Mouse (Mus musculus) heart, embryonic 10.5 days (tissue): ENCODE results near the gene Wwc1. TPM values are rescaled to one million over a fixed set of nuclear protein-coding genes. Genes with fewer than 3 reads are reported as not detected.
A peak's percentile ranks its signal among the peaks of the same experiment; 100 is the strongest.
"Not testable (repeated sequence)": the region's sequence is repeated elsewhere in the genome, so short reads cannot be mapped to it uniquely, and the experiment has no call there.

ENCODE experiments used
- DNase-seq: peaks from one replicate; pipeline ENCODE4 v3.0.0-alpha.2; 2017; ENCODE audit warnings: low spot score
- H3K27ac ChIP-seq: fragments of 300-500 bp; sonication (generic); 2 replicates; pipeline ENCODE4 v1.5.1; 2016; ENCODE audit warnings: mild to moderate bottlenecking
- H3K27me3 ChIP-seq: fragments of 300-500 bp; sonication (generic); 2 replicates; pipeline ENCODE4 v1.6.1; 2016; ENCODE audit warnings: mild to moderate bottlenecking; ENCODE audit not compliant: poor library complexity, insufficient read depth, severe bottlenecking
- H3K36me3 ChIP-seq: fragments of 300-500 bp; sonication (generic); 2 replicates; pipeline ENCODE4 v1.6.1; 2016; ENCODE audit warnings: mild to moderate bottlenecking, moderate library complexity
- H3K4me1 ChIP-seq: fragments of 300-500 bp; sonication (generic); 2 replicates; pipeline ENCODE4 v1.6.1; 2016; ENCODE audit warnings: mild to moderate bottlenecking
- H3K4me3 ChIP-seq: fragments of 300-500 bp; sonication (generic); 2 replicates; pipeline ENCODE4 v1.5.1; 2016; ENCODE audit warnings: mild to moderate bottlenecking, moderate library complexity
- H3K9me3 ChIP-seq: fragments of 300-500 bp; sonication (generic); 2 replicates; pipeline ENCODE4 v1.6.1; 2016; ENCODE audit warnings: mild to moderate bottlenecking, moderate library complexity
- WGBS: fragments of 180-500 bp; shearing (Covaris S2); methylation state at CpG from one replicate; pipeline ENCODE4 v1.1.7; 2016; 5-methylcytosine and 5-hydroxymethylcytosine counted together
- polyA plus RNA-seq: library from polyadenylated mRNA; unstranded; fragments of >200 nt; fragmentation: Nextera tagmentation; extraction: Ambion mirVana; gene quantifications from 2 replicates; pipeline ENCODE4 v1.2.1, GENCODE M21; 2016

Wwc1 gene
- polyA plus RNA-seq, 1 experiment from 2014 or later = 3.9 TPM

GRCm38 (mm10) chr11:35832139-35832538, 148.2 kb downstream of the Wwc1 start:
- no peaks in the 10 kb centered on the region for H3K27me3 ChIP-seq
- peaks cover 18% of the 10 kb centered on the region for H3K4me1 ChIP-seq
- peaks cover 51% of the 10 kb centered on the region for H3K36me3 ChIP-seq
- H3K9me3 ChIP-seq = no peaks in the 10 kb centered on the region
- no peak overlapping the region for H3K4me3 ChIP-seq
- WGBS = 43% methylated on average over 4 of the region's 4 CpGs
- H3K27ac ChIP-seq = no peak overlapping the region
- DNase-seq = peak; percentile 74

- no peaks in the 10 kb centered on the region for H3K27me3 ChIP-seq
- H3K36me3 ChIP-seq = peaks cover 92% of the 10 kb centered on the region
- 93% methylated on average over 6 of the region's 6 CpGs for WGBS
- no peak overlapping the region for H3K4me3 ChIP-seq
- H3K27ac ChIP-seq = no peak overlapping the region
- DNase-seq = no peak
- no peaks in the 10 kb centered on the region for H3K9me3 ChIP-seq
- H3K4me1 ChIP-seq = peaks cover 8% of the 10 kb centered on the region; the same call in 1 of the 2 replicates
Observed at GRCm38 (mm10) chr11:35827714-35828113, 152.6 kb downstream of the Wwc1 start.

DNA sequence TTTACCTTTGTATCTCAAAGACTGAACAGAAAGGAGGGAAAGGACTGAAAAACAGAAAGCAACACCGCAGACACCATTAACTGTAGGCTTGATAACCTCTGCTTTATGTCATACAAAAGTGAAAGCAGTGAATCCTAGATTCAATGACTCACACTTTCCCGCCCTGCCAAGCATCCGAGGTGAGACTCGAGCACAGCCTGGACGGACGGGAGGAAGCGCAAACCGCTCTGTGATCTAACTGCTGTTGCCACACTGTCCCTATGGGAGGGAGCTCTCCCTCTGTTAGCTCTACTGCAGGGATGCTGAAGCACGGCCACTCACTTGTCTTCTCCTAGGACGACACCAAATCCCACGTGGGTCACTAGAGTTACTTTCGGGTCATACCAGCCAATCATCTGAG, 164.0 kb downstream of the Wwc1 start:
- H3K36me3 ChIP-seq = peaks cover 97% of the 10 kb centered on the region
- H3K4me1 ChIP-seq = no peaks in the 10 kb centered on the region
- H3K27ac ChIP-seq = no peak overlapping the region
- H3K9me3 ChIP-seq = no peaks in the 10 kb centered on the region
- DNase-seq = no peak
- no peak overlapping the region for H3K4me3 ChIP-seq
- WGBS = 86% methylated on average over 12 of the region's 12 CpGs
- no peaks in the 10 kb centered on the region for H3K27me3 ChIP-seq

DNA sequence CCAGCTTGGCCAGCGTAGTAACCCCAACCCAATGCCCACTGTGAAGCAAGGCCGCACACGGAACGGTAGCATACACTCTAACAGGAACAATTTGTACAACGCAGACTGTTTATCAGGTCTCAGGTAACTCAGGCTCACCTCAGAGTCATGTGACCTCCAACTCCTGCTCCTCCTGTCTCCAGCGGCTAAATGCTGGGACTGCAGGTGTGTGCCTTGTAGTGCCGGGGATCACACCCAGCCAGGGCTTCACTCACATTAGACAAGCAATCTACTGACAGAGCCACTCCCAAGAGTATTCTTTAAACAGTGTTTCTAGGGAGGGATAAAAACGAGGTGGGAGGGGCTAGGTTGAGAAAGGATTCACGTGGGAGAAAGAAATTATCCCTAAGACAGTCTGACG, 168.9 kb downstream of the Wwc1 start:
- H3K27me3 ChIP-seq = no peaks in the 10 kb centered on the region
- H3K4me1 ChIP-seq = no peaks in the 10 kb centered on the region
- peak; percentile 45 for DNase-seq
- no peaks in the 10 kb centered on the region for H3K9me3 ChIP-seq
- H3K4me3 ChIP-seq = no peak overlapping the region
- H3K36me3 ChIP-seq = peaks cover 96% of the 10 kb centered on the region
- no peak overlapping the region for H3K27ac ChIP-seq
- WGBS = 87% methylated on average over 10 of the region's 10 CpGs

GRCm38 (mm10) chr11:35801332-35801731, 179.0 kb downstream of the Wwc1 start:
- Histone ChIP-seq H3K27ac (no peak overlapping the region), H3K4me1 (peaks cover 14% of the 10 kb centered on the region), H3K27me3 (peaks cover 36% of the 10 kb centered on the region), H3K9me3 (no peaks in the 10 kb centered on the region), H3K36me3 (peaks cover under 1% of the 10 kb centered on the region; the same call in 1 of the 2 replicates), H3K4me3 (no peak overlapping the region)
- 73% methylated on average over 5 of the region's 5 CpGs for WGBS
- DNase-seq = no peak

- Histone ChIP-seq H3K9me3 (no peaks in the 10 kb centered on the region), H3K27me3 (peaks cover 59% of the 10 kb centered on the region), H3K27ac (no peak within 1 kb of the TSS), H3K4me3 (peak within 1 kb of the TSS; percentile 58), H3K4me1 (peaks cover 14% of the 10 kb centered on the region), H3K36me3 (no peaks in the 10 kb centered on the region)
- WGBS = 17% methylated on average over 11 of the region's 11 CpGs
- DNase-seq = peak; percentile 83
Observed at GRCm38 (mm10) chr11:35798874-35799273, 181.5 kb downstream of the Wwc1 start, which contains the start of gene Fbll1. Gene Fbll1, minus strand, starts transcription at chr11:35798884.

- Histone ChIP-seq H3K27me3 (peaks cover 63% of the 10 kb centered on the region), H3K9me3 (no peaks in the 10 kb centered on the region), H3K27ac (no peak overlapping the region), H3K36me3 (no peaks in the 10 kb centered on the region), H3K4me1 (peaks cover 14% of the 10 kb centered on the region), H3K4me3 (peak overlapping the region; percentile 58)
- WGBS = 5% methylated on average over 23 of the region's 23 CpGs
- DNase-seq = no peak
Observed at GRCm38 (mm10) chr11:35798495-35798820, 181.9 kb downstream of the Wwc1 start.

GRCm38 (mm10) chr11:35797751-35798494, 182.4 kb downstream of the Wwc1 start:
- H3K4me1 ChIP-seq = peaks cover 14% of the 10 kb centered on the region
- peaks cover 63% of the 10 kb centered on the region for H3K27me3 ChIP-seq
- DNase-seq = no peak
- H3K36me3 ChIP-seq = no peaks in the 10 kb centered on the region
- WGBS = 4% methylated on average over 86 of the region's 86 CpGs
- H3K27ac ChIP-seq = no peak overlapping the region
- H3K4me3 ChIP-seq = peak overlapping the region; percentile 58
- no peaks in the 10 kb centered on the region for H3K9me3 ChIP-seq

- not testable (repeated sequence) for DNase-seq
Observed at GRCm38 (mm10) chr11:35792800-35793199, 187.5 kb downstream of the Wwc1 start.

DNA sequence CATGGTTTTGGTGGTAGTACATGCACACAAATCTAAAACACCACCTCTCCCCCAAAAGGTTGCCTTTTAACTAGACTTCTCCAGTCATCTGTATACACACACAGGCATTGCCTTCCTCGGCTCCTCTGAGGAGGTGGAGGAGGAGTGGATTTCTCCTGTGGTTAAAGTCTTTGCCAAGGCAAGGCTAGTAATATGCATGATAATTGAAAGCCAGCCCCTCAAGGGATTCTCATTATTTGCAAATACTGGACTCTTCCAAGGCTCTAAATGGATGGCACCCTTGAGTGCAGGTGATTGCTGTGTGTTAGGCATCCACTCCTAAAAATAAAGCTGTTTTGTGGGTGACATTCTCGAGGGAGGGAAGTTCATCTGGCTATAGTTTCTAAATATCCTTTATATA, 191.9 kb downstream of the Wwc1 start:
- H3K4me3 ChIP-seq = no peak overlapping the region
- H3K36me3 ChIP-seq = peaks cover 60% of the 10 kb centered on the region
- no peak overlapping the region for H3K27ac ChIP-seq
- no peaks in the 10 kb centered on the region for H3K27me3 ChIP-seq
- H3K9me3 ChIP-seq = no peaks in the 10 kb centered on the region
- no peak for DNase-seq
- WGBS = 77% methylated on average over 2 of the region's 2 CpGs
- no peaks in the 10 kb centered on the region for H3K4me1 ChIP-seq

More at GRCm38 (mm10) chr11:35792800-35793199, 187.5 kb downstream of the Wwc1 start:
- not testable (repeated sequence) for H3K4me3 ChIP-seq, H3K27ac ChIP-seq, H3K4me1 ChIP-seq, H3K9me3 ChIP-seq
- Histone ChIP-seq H3K36me3 (peaks cover 23% of the 10 kb centered on the region), H3K27me3 (peaks cover 41% of the 10 kb centered on the region)
- WGBS = 81% methylated on average over 5 of the region's 5 CpGs

Other genes starting within 250 kb of the Wwc1 start
- 9.4 and 10.7 TPM in 2 replicates for gene Pank3, start 211.0 kb downstream of the Wwc1 start, polyA plus RNA-seq
- gene Fbll1, start 181.6 kb downstream of the Wwc1 start, polyA plus RNA-seq = not detected in 2 replicates
- 92.6 and 106 TPM in 2 replicates for gene Rars, start 146.0 kb downstream of the Wwc1 start, polyA plus RNA-seq